Mouse (Mus musculus) thymus, adult 18-20 months (tissue): ENCODE measurements around the gene Iqcf5.
"Not testable (repeated sequence)": the region's sequence is repeated elsewhere in the genome, so short reads cannot be mapped to it uniquely, and the experiment has no call there.

ENCODE experiments used
- DNase-seq, 2 experiments: peaks; one replicate each; pipeline ENCODE4 v3.0.0; 2022; ENCODE audit warnings: mixed read lengths in 2 of 2

Gene Iqcf5

GRCm38 (mm10) chr9:106482578-106483115 lies 31.7 kb upstream of the Iqcf5 start:
- no peak for DNase-seq

- DNase-seq, result no peak
Observed at GRCm38 (mm10) chr9:106483136-106483535, 31.2 kb upstream of the Iqcf5 start.

GRCm38 (mm10) chr9:106483606-106484005 lies 30.8 kb upstream of the Iqcf5 start:
- no peak for DNase-seq

- DNase-seq, result no peak
Observed at GRCm38 (mm10) chr9:106485076-106485475, 29.3 kb upstream of the Iqcf5 start.

- not testable (repeated sequence) for DNase-seq
Observed at GRCm38 (mm10) chr9:106487602-106488001, 26.8 kb upstream of the Iqcf5 start.

- no peak for DNase-seq
Observed at GRCm38 (mm10) chr9:106499667-106500066, 14.7 kb upstream of the Iqcf5 start, which contains the start of gene Iqcf1. TSS of gene Iqcf1 (plus strand) at chr9:106499967.

- no peak for DNase-seq
Observed at GRCm38 (mm10) chr9:106501846-106502245, 12.5 kb upstream of the Iqcf5 start.

GRCm38 (mm10) chr9:106504246-106504645 lies 10.1 kb upstream of the Iqcf5 start:
- DNase-seq, result no peak

- no peak for DNase-seq
Observed at GRCm38 (mm10) chr9:106509356-106509755, 5.0 kb upstream of the Iqcf5 start.

- no peak for DNase-seq
Observed at GRCm38 (mm10) chr9:106512729-106513450, 1.5 kb upstream of the Iqcf5 start.

- no peak for DNase-seq
Observed at GRCm38 (mm10) chr9:106513566-106513965, 807 bp upstream of the Iqcf5 start.

- DNase-seq, result no peak
Observed at GRCm38 (mm10) chr9:106519433-106519832, 5.1 kb downstream of the Iqcf5 start.

GRCm38 (mm10) chr9:106519909-106520308 lies 5.5 kb downstream of the Iqcf5 start:
- DNase-seq, result no peak

GRCm38 (mm10) chr9:106531833-106532232 lies 17.5 kb downstream of the Iqcf5 start:
- DNase-seq, result no peak

- DNase-seq, result no peak
Observed at GRCm38 (mm10) chr9:106534296-106534695, 19.9 kb downstream of the Iqcf5 start.

- DNase-seq, result no peak
Observed at GRCm38 (mm10) chr9:106534975-106535374, 20.6 kb downstream of the Iqcf5 start.

GRCm38 (mm10) chr9:106561531-106561930 lies 47.2 kb downstream of the Iqcf5 start, which contains the start of gene Iqcf3:
TSS of gene Iqcf3 (minus strand) at chr9:106561631.
- DNase-seq, result no peak

GRCm38 (mm10) chr9:106562291-106562690 lies 47.9 kb downstream of the Iqcf5 start:
- DNase-seq, result no peak

- DNase-seq, result no peak
Observed at GRCm38 (mm10) chr9:106564025-106564424, 49.7 kb downstream of the Iqcf5 start.
